Mouse (Mus musculus) gastrocnemius, adult 8-10 months (tissue): Measurements from ENCODE around the gene Hs3st3a1. TPM values are rescaled to one million over a fixed set of nuclear protein-coding genes. Genes with fewer than 3 reads are reported as not detected.
A peak's percentile ranks its signal among the peaks of the same experiment; 100 is the strongest.

ENCODE experiments used
- DNase-seq, 2 experiments: peaks; one replicate each; pipeline ENCODE4 v3.0.0; 2022; ENCODE audit warnings: low spot score in 2 of 2
- total RNA-seq, 4 experiments: library from RNA; stranded (reverse); gene quantifications; 2 replicates each; pipeline ENCODE4 v1.2.4; 2022

The Hs3st3a1 gene
- total RNA-seq, 4 experiments from 2014 or later, result 0.19 to 0.38 (median 0.24) TPM

GRCm38 (mm10) chr11:64489587-64490433 is 54.7 kb downstream of the Hs3st3a1 start:
- no peak for DNase-seq

GRCm38 (mm10) chr11:64494448-64494847 is 59.3 kb downstream of the Hs3st3a1 start:
- no peak for DNase-seq

GRCm38 (mm10) chr11:64495935-64496334 is 60.8 kb downstream of the Hs3st3a1 start:
- no peak for DNase-seq

- no peak for DNase-seq
Observed at GRCm38 (mm10) chr11:64496677-64497076, 61.5 kb downstream of the Hs3st3a1 start.

GRCm38 (mm10) chr11:64500536-64501112 is 65.5 kb downstream of the Hs3st3a1 start:
- no peak for DNase-seq

GRCm38 (mm10) chr11:64503040-64503439 is 67.9 kb downstream of the Hs3st3a1 start:
- no peak for DNase-seq

- no peak for DNase-seq
Observed at GRCm38 (mm10) chr11:64505924-64506323, 70.8 kb downstream of the Hs3st3a1 start.

- DNase-seq, result no peak
Observed at GRCm38 (mm10) chr11:64507024-64507423, 71.9 kb downstream of the Hs3st3a1 start.

- no peak for DNase-seq
Observed at GRCm38 (mm10) chr11:64509106-64509505, 74.0 kb downstream of the Hs3st3a1 start.

- DNase-seq, result no peak
Observed at GRCm38 (mm10) chr11:64512301-64512700, 77.2 kb downstream of the Hs3st3a1 start.

GRCm38 (mm10) chr11:64513419-64513818 is 78.3 kb downstream of the Hs3st3a1 start:
- no peak for DNase-seq

GRCm38 (mm10) chr11:64516712-64517589 is 81.8 kb downstream of the Hs3st3a1 start:
- no peak for DNase-seq

GRCm38 (mm10) chr11:64518146-64518841 is 83.2 kb downstream of the Hs3st3a1 start:
- no peak for DNase-seq

- no peak for DNase-seq
Observed at GRCm38 (mm10) chr11:64523993-64524570, 89.0 kb downstream of the Hs3st3a1 start.

GRCm38 (mm10) chr11:64537230-64537629 is 102.1 kb downstream of the Hs3st3a1 start:
- DNase-seq, result peak in 1 of 2 experiments; percentile 13

GRCm38 (mm10) chr11:64541866-64542265 is 106.7 kb downstream of the Hs3st3a1 start:
- no peak for DNase-seq

GRCm38 (mm10) chr11:64542335-64542734 is 107.2 kb downstream of the Hs3st3a1 start:
- DNase-seq, result no peak

- no peak for DNase-seq
Observed at GRCm38 (mm10) chr11:64543181-64543641, 108.1 kb downstream of the Hs3st3a1 start.

GRCm38 (mm10) chr11:64544236-64544635 is 109.1 kb downstream of the Hs3st3a1 start:
- DNase-seq, result no peak

- DNase-seq, result no peak
Observed at GRCm38 (mm10) chr11:64549380-64549779, 114.2 kb downstream of the Hs3st3a1 start.

- DNase-seq, result no peak
Observed at GRCm38 (mm10) chr11:64549955-64550354, 114.8 kb downstream of the Hs3st3a1 start.
